Mouse (Mus musculus) ES-E14 (cell line): ENCODE data around the gene Omd.

Experiments used
- CHD2 ChIP-seq: IDR thresholded peaks from 2 replicates; pipeline ENCODE4 v1.6.1; 2014; ENCODE audit warnings: mild to moderate bottlenecking, low read depth, low read length, inconsistent platforms
- HCFC1 ChIP-seq: IDR thresholded peaks from 2 replicates; pipeline ENCODE4 v1.6.1; 2012; ENCODE audit warnings: low read length, inconsistent platforms, borderline replicate concordance; ENCODE audit not compliant: insufficient read depth
- ZNF384 ChIP-seq: IDR thresholded peaks from 2 replicates; pipeline ENCODE4 v1.6.1; 2012; ENCODE audit warnings: low read depth, low read length, inconsistent platforms

DNA sequence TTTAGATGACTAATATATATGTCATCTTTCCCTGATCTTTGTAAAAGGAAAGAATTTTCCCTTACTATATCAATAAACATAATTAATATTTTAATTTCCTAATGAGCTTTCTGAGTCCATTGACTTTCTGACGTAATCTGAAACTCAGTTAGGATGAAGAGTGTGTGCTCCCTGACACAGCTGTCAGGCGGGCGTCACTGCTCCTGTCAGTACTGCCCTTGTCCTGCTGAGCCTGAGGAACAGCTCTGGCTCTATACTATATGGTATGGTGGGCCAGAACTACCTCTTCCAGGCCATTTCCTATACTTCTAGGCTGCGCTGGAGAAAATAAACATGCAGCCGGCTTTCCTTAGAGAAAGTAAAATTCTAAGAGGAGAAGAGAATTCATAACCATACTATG is 27.7 kb upstream of the Omd start:
- TF ChIP-seq CHD2 (no peak), ZNF384 (no peak), HCFC1 (no peak)
